Mouse (Mus musculus) G1E (cell line): ENCODE measurements at regions not wholly inside any gene's neighbourhood (a gene's known extent, or its start where the extent isn't known, plus 50 kb on each side); places are given as distances from the start of the nearest gene placed in this dataset.

Experiments used
- CTCF ChIP-seq: IDR thresholded peaks from 2 replicates; pipeline ENCODE4 v1.5.1; 2012; ENCODE audit warnings: low read depth, low read length, inconsistent platforms, mixed read lengths
- GATA1 ChIP-seq: IDR thresholded peaks from 2 replicates; pipeline ENCODE4 v1.6.1; 2012; ENCODE audit warnings: borderline replicate concordance, low read length, inconsistent platforms, mixed read lengths
- POLR2AphosphoS5 ChIP-seq: IDR thresholded peaks from 2 replicates; pipeline ENCODE4 v1.6.1; 2012; ENCODE audit warnings: low read depth, low read length, inconsistent platforms; ENCODE audit not compliant: insufficient replicate concordance
- TAL1 ChIP-seq: conservative IDR thresholded peaks from 2 replicates; pipeline ENCODE4 v1.6.1; 2012; ENCODE audit warnings: low read depth, low read length, inconsistent platforms, mixed read lengths

DNA sequence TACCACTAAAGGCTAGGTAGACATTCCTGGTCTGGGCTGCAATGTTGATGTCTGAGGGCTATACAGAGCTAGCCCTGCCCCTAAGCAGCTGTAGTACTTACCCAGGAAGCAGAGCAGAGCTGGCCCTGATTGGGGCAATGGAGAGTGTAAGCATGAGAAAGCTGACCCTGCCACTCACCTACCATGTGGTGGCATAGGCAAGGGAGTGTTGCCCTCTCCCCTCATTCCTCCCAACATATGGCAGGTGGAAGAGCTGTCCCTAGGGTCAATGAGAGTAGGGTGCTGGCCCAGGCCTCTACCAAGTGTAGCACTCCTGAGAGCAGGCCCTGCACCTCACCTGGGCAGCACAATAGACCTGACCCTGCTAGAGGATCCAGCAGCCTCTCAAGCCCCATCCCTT lies 136.4 kb downstream of the Srek1 start:
- TF ChIP-seq CTCF (no peak), GATA1 (no peak), POLR2AphosphoS5 (no peak), TAL1 (no peak)
